Mouse (Mus musculus): Measurements from ENCODE around the gene Trappc3l.

GRCm38 (mm10) chr10:34095964-34096363 is 58.6 kb downstream of the Trappc3l start:
- TF ChIP-seq GATA1 (IDR thresholded peaks at IDR 0.05; ENCODE audit: low read length), result no peak
- no peak for TF ChIP-seq TAL1 (IDR thresholded peaks at IDR 0.05; ENCODE audit: low read length)

Data from erythroblast, embryonic 14.5 days (primary cell).